Mouse (Mus musculus) thymus, postnatal 36 days (tissue): ENCODE measurements around the gene R3hdm1.
"Not testable (repeated sequence)": the region's sequence is repeated elsewhere in the genome, so short reads cannot be mapped to it uniquely, and the experiment has no call there.

Experiments
- DNase-seq, 2 experiments: peaks; one replicate each; pipeline ENCODE4 v3.0.0; 2022; ENCODE audit warnings: mixed read lengths in 2 of 2

The R3hdm1 gene

DNA sequence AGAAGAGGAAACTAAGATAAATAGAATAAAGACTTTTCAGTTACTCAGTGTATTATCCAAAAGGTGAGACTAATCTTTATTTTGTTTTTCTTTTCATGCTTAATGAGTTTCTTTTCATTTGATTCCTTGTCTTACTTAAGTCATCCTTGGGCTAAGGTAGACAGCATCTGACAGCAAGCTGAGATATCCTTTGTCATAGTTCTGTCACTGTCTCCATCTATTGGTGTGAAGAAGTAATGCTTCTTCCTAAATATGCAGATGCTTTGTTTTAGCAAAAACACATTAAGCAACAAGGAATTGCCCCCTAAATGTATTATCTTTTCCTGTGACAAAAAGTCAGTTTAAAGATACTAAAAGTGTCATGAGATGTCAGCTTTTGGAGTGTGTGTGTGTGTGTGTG is 37.9 kb downstream of the R3hdm1 start:
- DNase-seq = no peak

- no peak for DNase-seq
Observed at GRCm38 (mm10) chr1:128141737-128142136, 38.6 kb downstream of the R3hdm1 start.

DNA sequence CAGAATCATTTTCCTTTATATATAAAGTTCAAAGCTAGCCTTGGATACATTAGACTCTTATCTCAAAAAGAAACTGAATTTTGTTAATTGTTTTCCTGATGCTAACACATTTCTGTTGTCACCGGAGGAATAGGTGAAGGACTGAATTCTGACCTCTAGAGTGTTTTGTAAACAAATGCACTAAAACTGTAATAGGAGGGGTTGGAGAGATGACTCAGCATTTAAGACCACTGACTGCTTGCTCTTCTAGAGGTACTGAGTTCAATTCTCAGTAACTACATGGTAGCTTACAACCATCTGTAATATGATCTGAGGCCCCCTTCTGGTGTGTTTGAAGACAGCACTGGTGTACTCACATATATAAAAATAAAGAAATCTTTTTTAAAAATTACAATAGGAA is 63.9 kb downstream of the R3hdm1 start:
- no peak for DNase-seq

DNA sequence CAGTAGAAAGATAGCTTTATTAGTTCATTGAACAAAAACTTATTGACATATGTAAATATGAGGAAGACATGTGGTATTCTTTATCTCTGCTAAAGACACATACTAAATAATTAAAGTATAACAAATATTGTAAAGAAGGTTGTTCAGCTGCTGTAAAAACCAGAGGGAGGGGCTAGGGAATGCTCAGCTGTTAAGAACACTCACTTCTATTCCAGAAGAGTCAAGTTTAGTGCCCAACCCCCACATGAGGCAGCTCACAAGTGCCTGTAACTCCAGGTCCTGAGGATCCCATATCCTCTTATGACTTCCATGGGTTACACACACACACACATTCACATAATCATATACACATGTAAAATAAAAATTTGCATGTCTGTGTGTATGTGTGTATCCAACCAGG is 67.0 kb downstream of the R3hdm1 start:
- no peak for DNase-seq

DNA sequence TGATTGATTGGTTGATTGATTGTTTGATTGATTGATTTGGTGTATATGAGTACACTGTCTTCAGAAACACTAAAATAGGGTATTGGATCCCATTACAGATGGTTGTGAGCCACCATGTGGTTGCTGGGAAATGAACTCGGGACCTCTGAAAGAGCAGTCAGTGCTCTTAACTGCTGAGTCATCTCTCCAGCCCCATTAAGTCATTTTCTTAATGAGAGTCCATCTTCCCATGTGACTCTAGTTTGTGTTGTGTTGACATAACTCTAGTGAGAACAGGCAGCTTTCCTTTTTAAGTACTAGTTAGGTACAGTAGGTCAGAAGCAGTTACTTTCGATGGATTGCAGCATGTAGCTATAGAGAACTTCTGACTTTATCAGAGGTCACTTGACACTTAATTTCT is 88.3 kb downstream of the R3hdm1 start:
- no peak for DNase-seq

DNA sequence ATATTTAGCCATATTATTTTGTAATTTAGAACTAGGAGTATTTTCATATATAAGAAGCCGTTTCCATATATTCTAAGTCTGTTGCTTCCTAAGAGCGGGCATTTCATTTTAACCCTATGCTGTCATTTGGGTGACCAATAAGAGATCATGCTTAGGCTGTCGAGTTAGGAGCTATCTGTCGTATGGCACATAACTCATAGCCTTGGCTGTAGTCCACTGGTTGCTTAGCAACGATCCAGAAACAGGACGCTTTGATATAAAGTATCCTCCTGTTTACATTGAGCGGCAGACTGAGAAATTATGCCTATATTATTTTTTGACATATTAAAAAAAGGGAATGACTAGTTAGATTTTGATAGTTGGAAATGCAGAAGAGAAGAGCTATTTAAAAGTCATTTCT is 89.3 kb downstream of the R3hdm1 start:
- DNase-seq = no peak

DNA sequence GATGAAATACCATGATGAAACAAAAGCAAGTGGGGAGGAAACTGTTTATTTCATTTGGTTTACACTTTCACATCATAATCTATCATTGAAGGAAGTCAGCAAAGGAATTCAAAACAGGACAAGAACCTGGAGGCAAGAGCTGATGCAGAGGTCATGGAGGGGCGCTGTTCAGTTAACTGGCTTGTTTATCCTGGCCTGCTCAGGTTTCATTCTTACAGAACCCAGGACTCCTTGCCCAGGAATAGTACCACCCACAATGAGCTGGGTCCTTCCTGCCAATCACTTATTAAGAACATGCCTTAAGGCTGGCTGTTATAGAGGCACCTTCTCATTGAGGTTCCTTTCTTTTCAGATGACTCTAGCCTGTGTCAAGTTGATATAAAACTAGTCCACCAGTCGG is 90.9 kb downstream of the R3hdm1 start:
- DNase-seq = no peak

- DNase-seq = no peak
Observed at GRCm38 (mm10) chr1:128197353-128197752, 94.3 kb downstream of the R3hdm1 start.

DNA sequence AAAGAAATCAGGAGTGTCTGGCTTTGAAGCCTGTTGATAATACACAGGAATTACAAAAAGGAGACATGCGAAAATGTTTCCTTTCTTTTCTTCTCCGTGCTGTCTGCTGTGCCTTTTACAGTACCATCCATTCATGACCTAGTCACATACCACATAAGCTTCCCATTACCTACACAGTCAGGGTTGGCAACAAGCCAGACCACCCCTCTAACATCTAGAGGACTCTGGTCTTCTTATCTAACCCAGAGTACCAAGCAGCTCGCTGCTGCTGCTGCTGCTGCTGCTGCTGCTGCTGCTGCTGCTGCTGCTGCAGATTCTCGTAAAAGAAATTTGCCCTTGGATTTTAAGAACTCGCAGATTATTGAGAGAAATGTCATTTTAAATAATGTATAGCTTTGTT is 110.2 kb downstream of the R3hdm1 start:
- no peak for DNase-seq

DNA sequence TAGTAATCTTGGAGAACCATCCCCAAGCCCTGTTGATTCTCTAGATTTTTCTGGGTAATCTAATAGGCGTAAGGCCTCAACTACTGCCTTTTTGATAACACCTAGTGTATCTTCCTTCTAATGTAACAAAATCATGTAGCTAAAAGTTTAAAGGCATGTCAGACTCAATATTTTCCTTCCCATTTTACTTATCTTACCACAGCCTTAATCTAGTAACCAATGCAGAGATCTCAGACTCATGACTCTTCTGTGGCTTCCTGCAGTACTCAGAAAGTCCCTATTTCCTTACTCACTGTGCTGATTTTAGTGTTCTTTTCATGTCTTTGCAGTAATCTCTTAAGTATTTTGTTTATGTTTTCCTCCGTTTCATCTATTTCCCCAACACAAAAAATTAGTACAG is 118.8 kb downstream of the R3hdm1 start:
- no peak for DNase-seq

- DNase-seq = no peak
Observed at GRCm38 (mm10) chr1:128223304-128223703, 120.2 kb downstream of the R3hdm1 start.

DNA sequence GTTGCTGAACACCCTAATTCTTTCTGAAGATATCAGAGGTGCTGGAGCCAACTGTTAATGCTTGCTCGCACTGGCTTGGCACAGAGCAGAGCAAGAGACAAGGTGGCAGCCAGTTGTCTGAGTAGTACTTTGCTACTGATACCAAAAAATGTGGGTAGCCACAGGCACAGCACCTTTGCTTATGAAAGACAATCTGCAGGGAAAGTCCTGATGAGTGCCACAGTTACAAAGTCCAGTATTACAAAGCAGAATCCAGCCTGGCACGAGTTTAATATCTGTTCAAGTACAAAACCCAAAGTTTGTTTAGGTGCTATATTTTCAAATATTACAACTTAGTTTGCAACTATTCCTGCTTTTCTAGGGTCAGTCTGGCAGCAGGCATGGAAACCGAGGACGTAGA is 132.1 kb downstream of the R3hdm1 start:
- no peak for DNase-seq

GRCm38 (mm10) chr1:128243627-128243995 is 140.5 kb downstream of the R3hdm1 start, which contains the start of gene Ubxn4:
Gene Ubxn4 (plus strand): TSS chr1:128243964.
- no peak for DNase-seq

DNA sequence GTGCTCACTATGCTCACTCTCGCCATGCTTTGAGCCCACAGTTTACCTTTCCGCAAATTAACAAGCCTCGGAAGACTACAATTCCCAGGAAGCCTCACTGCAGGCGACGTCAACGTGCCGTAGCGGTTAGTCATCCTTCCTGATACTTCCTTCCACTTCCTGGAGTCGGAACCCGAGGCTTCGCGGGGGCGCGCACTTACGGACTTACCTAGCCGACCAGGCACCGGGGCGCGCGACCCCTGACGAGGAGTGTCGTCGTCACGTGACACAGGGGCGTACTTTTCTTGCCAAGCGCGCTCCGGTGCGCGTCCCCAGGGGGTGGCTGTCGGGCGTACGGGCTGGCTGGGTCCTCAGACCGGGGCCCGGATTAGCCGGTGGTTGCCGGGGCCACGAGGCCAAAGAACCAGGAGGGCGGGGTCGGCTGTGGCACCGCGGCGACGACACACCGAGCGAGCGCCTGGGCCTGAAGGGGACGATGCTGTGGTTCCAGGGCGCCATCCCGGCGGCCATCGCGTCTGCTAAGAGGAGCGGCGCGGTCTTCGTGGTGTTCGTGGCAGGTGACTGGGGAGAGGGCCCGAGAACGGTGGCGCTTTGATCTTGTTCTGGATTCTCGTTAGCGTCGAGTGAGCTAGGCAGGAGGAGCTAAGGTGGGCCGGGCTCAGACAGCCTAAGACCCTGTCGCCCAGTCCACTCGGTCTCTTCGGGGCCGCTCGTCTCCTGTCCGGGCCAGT is 141.1 kb downstream of the R3hdm1 start:
- DNase-seq = peak; percentile 98 to 100

- peak; percentile 46 to 62 for DNase-seq
Observed at GRCm38 (mm10) chr1:128244727-128245355, 141.7 kb downstream of the R3hdm1 start.

GRCm38 (mm10) chr1:128267061-128267460 is 164.0 kb downstream of the R3hdm1 start:
- not testable (repeated sequence) for DNase-seq

DNA sequence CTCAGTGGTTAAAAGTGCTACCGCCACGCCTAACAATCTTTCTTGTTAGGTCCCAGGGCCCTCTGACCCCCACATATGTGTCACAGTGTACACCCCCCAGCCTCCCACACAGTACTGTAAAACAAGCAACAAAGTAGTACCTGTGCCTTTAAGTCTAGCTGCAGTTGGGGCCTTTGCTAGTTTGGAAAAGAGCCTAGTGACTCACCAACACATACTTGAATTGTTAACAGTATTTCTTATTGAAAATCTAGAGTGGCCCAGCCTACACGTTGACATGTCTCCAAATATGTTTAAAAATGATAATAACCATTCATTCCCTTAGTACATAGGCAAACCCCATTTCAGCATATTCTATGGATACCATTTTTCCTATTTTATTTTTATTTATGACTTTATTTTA is 167.6 kb downstream of the R3hdm1 start:
- DNase-seq = no peak

GRCm38 (mm10) chr1:128275908-128276307 is 172.8 kb downstream of the R3hdm1 start:
- no peak for DNase-seq

DNA sequence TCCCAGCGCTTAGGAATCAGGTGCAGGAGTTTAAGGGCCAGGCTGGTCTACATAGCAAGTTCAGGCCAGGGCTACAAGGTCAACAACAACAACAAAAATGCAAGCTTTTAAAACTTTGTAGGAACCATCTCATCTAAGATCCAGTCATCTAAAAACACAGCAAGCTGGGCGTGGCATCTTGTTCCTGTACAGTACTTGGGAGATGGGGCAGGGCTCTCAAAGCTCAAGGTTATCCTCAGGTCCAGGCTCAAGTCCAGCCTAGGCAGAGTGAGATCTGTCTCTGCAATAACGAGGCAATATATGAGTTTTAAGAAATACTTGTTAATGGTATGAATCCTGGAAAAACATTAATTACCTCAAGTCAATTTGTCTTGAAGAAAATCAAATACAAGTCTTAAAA is 175.5 kb downstream of the R3hdm1 start:
- no peak for DNase-seq

DNA sequence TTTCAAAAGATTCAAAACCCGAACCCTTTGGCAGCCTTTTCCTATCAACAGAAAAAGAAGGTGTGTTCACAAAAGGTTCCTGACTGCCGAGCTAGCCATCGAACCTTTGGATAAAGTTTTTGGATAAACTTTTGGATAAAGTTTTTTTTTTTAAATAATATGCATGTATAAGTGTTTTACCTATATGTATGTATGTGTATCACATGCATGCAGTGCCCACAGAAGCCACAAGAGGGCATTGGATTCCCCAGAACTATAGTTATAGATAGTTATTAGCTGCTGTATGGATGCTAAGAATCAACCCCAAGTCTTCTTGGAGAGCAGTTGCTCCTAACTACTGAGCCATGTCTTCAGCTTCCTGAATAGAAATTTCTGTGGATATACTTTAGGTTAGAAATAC is 178.7 kb downstream of the R3hdm1 start:
- DNase-seq = peak in 1 of 2 experiments; percentile 14

DNA sequence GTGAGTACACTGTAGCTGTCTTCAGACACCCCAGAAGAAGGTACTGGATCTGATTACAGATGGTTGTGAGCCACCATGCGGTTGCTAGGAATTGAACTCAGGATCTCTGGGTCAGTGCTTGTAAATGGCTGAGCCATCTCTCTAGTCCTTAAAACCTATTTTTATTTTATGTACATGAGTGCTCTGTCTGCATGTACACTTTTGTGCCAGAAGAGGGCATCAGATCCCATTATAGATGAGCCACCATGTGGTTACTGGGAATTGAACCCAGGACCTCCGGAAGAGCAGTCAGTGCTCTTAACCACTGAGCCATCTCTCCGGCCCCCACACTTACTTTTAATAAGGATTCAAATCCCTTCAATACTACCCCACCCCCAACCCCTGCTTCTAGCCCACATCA is 179.8 kb downstream of the R3hdm1 start:
- no peak for DNase-seq

- DNase-seq = no peak
Observed at GRCm38 (mm10) chr1:128284157-128284690, 181.1 kb downstream of the R3hdm1 start.

DNA sequence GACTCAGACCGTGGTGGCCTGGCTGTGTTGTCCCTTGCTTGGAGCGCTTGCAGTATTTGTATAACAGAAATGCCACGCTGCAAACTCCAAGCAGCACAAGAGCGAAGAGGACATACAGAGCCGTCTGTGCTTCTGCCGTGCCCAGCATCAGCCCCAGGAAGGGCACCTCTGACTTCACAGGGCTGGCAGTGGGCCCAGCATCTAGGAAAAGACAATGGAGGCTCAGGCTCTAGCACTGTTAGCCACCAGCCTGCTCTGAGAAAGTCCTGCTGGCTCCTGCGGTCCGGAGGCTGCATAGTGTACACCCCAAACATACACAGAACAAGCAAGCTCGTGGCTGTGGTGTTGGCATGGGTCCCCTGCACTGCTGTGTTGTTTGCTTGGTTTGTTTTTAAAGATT is 182.0 kb downstream of the R3hdm1 start:
- DNase-seq = no peak
